Mouse (Mus musculus): Measurements from ENCODE around the gene Cd209g.
A peak's percentile ranks its signal among the peaks of the same experiment; 100 is the strongest.
"Not testable (repeated sequence)": the region's sequence is repeated elsewhere in the genome, so short reads cannot be mapped to it uniquely, and the experiment has no call there.

Cd209g gene

GRCm38 (mm10) chr8:4133798-4134197 lies at the start of gene Cd209g:
Gene Cd209g, plus strand, starts transcription at chr8:4134098.
- no peak for DNase-seq (ENCODE audit: low spot score)

GRCm38 (mm10) chr8:4087180-4087722 lies 46.6 kb upstream of the Cd209g start:
- DNase-seq (ENCODE audit: low spot score), result not testable (repeated sequence)

GRCm38 (mm10) chr8:4088514-4088913 lies 45.4 kb upstream of the Cd209g start:
- not testable (repeated sequence) for DNase-seq (ENCODE audit: low spot score)

- DNase-seq (ENCODE audit: low spot score), result not testable (repeated sequence)
Observed at GRCm38 (mm10) chr8:4105735-4106134, 28.2 kb upstream of the Cd209g start, which contains the start of gene Cd209f. Gene Cd209f, minus strand, starts transcription at chr8:4105835.

GRCm38 (mm10) chr8:4139660-4140646 lies 6.1 kb downstream of the Cd209g start:
- peak; percentile 25 for DNase-seq (ENCODE audit: low spot score)

- no peak for DNase-seq (ENCODE audit: low spot score)
Observed at GRCm38 (mm10) chr8:4141721-4142120, 7.8 kb downstream of the Cd209g start.

- DNase-seq (ENCODE audit: low spot score), result no peak
Observed at GRCm38 (mm10) chr8:4147272-4147671, 13.4 kb downstream of the Cd209g start.

- DNase-seq (ENCODE audit: low spot score), result no peak
Observed at GRCm38 (mm10) chr8:4154878-4155277, 21.0 kb downstream of the Cd209g start.

- no peak for DNase-seq (ENCODE audit: low spot score)
Observed at GRCm38 (mm10) chr8:4162786-4163185, 28.9 kb downstream of the Cd209g start.

GRCm38 (mm10) chr8:4165176-4165851 lies 31.4 kb downstream of the Cd209g start:
- DNase-seq (ENCODE audit: low spot score), result no peak

GRCm38 (mm10) chr8:4165852-4166751 lies 32.2 kb downstream of the Cd209g start, which contains the start of gene Evi5l:
Gene Evi5l, plus strand, starts transcription at chr8:4166567.
- DNase-seq (ENCODE audit: low spot score), result peak; percentile 99

GRCm38 (mm10) chr8:4166881-4167525 lies 33.1 kb downstream of the Cd209g start:
- DNase-seq (ENCODE audit: low spot score), result no peak

GRCm38 (mm10) chr8:4167918-4168317 lies 34.0 kb downstream of the Cd209g start:
- DNase-seq (ENCODE audit: low spot score), result no peak

- DNase-seq (ENCODE audit: low spot score), result no peak
Observed at GRCm38 (mm10) chr8:4172486-4172885, 38.6 kb downstream of the Cd209g start.

GRCm38 (mm10) chr8:4174018-4174417 lies 40.1 kb downstream of the Cd209g start:
- DNase-seq (ENCODE audit: low spot score), result no peak

GRCm38 (mm10) chr8:4183409-4183808 lies 49.5 kb downstream of the Cd209g start:
- DNase-seq (ENCODE audit: low spot score), result no peak

- DNase-seq (ENCODE audit: low spot score), result no peak
Observed at GRCm38 (mm10) chr8:4186151-4186550, 52.3 kb downstream of the Cd209g start.

Measured in left cerebral cortex, adult 11 months (tissue).